Mouse (Mus musculus) right cerebral cortex, postnatal 25 days (tissue): ENCODE results near the gene Gcg.

Experiments
- DNase-seq: peaks from one replicate; pipeline ENCODE4 v3.0.0; 2022

The Gcg gene

DNA sequence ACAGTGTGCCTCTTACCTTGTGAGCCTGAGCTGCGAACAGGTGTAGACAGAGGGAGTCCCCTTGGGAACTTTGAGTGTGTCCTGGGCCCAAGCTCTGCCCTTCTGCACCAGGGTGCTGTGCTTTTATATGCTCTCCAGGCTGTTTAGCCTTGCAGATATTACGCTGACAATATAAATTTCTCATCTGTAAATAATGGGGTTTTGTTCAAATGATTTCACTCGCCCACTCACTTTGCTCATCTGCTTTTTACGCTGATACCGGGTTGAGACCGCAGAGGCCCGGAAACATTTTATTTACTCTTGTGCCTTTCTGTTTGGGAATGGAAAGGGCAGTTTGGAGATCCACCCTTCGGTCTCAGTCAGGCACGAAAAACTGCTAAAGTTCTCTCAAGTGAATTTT is at the start of gene Gcg:
Gene Gcg, minus strand, starts transcription at position 101 of the 400 bp plus-strand sequence.
- no peak for DNase-seq

DNA sequence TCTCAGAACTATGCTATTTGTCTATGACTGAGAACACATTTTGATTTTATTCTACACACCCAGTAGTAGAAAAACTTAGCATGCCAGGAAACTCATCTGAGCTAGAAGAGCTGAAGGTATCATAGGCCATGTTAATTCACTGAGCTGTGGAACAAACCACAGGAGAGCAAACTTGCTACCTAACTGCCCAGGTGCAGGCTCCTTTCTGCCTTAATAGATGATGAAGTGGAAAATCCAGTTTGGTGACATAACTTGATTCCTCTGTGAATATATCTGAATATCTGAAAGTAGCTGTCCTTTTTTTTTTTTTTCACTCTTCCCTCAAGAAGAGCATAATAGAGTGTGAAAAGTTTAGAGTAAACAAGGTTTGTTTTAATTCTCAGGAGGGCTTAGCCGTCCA is 47.6 kb upstream of the Gcg start:
- no peak for DNase-seq

DNA sequence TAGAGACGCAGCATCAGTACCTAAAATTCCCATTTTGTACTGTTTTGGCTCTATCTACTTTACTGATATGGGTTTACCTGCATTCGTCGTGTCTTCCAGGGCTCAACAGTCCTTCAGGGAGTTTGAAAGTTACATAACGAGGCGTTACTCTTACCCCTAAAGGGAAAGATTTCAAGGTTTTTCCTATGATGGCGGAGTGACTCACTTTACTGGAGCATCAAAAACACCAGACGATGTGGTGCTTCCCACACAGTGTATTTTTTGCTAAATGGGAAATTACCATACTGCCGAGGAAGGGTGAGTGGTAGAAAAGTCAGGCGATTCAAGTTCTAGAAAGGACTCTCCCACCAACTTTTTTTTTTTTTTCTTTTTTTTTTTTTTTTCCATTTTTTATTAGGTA is 42.9 kb upstream of the Gcg start:
- DNase-seq, result peak; percentile 40

DNA sequence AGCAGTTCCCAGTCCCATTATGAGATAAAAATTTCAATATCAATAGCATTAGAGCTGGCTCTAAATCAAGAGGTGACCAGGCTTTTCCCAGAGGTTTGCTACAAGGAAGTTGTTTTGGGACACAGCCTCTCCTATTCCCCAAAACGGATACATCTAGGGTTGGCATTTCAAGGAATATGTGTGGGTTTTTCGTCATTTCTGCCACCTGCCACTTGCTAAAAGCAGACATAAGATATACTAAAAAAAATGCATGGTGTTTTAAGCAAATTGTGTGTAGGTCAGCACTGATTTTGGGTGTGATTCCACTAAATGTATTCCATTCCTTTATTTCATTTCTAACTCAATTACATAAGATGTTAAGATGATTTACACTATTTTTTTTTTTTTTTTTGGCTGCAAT is 34.3 kb upstream of the Gcg start:
- DNase-seq, result no peak

DNA sequence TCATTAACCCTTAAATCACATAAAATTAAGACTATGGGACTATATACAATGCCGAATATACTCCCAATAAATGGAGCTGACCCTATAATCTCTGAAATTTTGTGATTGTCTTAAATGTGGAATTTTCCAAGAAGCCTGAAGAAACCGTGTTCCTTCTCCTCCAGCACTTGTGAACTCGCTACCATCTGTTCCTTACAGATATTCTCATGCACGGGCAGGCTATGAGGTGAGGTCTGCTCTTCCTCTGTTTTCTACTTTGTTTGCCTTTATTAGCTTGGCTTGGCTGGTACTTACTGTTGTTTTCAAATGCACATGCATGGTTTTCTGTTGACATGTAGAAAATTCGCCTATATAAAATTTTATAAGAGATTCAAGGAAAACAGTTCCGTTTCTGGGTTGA is 31.0 kb upstream of the Gcg start:
- no peak for DNase-seq

DNA sequence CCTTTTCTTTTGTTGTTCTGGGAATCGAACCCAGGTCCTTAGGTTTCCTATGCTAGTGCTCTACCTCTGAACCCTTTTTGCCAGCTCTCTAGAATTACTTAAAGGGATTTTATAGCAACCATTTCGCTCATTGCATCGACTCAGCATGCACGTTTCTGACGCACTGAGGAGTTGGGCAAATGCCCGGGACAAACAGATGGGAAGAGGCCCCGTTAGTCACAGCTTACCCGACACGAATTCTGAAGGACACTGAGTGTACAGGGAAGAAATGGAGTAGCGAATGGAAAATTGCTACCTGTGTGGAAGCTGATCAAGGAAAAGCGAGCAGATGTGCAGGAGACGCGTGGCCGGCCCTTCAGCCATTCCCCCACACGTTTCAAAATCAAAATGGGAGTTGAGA is 30.0 kb upstream of the Gcg start:
- DNase-seq, result peak; percentile 82

DNA sequence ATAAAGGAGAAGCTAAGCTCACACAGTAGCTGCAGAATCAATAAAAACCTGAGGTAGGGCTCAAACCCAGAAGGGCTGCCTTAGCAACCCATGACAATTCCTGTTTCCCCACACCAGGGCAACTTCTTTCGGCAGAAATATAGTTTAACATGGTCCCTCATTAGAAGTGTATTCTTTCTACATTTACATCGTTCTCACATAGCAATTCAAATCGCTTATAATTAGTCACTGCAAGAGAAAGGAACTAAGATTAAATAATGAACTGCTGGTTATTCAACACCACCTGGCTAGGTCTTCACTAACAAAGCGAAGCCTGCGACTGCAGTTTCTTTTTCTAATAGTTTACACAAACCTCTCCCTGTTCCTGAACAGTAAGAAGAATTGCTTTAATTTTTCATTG is 23.7 kb upstream of the Gcg start:
- no peak for DNase-seq

DNA sequence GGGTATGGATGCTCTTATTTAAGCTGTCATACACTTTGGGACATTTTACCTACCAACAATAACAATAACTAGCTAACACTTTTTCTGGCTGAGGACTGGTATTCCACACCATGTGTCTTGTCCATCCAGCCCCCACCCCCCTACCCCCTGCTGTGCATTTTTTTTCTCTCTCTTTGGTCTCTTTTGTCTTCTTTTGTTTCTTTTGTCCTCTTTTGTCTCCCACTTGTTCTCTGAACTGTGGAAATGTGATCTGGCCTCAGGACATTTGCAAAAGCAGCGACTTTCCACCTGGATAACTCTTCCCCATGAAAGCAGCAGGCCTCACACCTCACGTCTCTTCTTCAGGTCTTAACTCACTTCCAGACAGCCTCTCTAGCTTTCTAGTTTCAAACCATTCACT is 23.0 kb upstream of the Gcg start:
- DNase-seq, result no peak

DNA sequence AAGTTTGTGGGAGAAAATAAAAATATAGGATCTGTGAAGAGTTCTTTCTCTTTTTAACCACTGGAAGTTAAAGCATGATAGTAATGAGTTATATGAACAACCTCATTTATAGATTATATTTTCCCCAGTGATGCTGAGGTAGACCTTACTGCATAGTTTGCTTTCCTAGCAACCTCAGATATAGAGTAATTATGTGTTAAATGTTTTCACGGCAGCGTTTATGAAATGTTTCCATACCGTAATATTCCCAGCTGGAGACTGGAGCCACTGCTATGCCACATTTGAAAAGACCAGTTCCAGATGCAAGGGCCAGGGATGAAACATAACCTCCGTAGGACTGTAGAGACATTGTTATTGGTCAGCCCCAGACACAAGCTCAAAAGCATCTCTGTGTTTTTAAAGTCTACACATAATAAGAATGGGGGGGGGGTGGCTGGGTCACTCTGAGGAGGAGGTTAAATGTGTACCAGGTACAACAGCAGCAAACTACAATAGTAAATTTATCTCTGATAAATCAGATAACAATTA is 20.9 kb upstream of the Gcg start:
- no peak for DNase-seq

DNA sequence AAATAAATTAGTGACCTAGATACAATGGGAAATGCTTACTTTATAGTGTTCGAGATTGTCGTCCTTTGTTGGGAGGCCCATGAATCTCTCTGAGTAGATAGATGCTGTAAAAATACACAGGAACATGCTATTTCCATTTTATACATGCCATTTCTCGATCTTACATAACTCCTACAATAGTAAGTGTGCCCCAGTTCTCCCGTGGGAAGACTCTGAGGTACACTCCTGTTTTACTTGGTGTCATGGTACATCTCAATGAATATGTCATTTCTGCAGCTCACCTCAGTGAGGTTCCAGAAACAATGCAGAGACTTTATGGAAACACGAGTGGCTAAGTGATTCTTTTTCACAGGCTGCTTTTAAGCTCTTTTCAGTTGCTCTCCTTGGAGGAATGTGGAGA is 19.9 kb upstream of the Gcg start:
- no peak for DNase-seq

DNA sequence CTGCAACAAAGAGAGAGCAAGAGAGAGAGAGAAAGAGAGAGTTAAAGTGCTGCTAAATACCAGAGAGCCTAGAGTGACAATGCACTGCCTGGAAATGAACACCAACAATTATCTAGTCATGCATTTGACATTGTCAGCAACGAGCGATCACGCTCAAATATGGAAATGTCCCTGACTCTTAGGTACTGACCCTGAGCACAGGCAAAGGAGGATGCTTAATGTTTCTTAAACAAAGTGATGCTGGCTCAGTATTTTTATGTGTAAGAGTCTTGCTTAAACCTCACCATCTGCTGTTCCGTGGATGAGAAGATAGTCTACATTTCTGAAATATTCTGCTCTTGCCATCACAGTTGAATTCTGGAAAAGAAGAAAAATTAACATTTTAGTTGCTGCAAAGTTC is 19.1 kb upstream of the Gcg start:
- no peak for DNase-seq

DNA sequence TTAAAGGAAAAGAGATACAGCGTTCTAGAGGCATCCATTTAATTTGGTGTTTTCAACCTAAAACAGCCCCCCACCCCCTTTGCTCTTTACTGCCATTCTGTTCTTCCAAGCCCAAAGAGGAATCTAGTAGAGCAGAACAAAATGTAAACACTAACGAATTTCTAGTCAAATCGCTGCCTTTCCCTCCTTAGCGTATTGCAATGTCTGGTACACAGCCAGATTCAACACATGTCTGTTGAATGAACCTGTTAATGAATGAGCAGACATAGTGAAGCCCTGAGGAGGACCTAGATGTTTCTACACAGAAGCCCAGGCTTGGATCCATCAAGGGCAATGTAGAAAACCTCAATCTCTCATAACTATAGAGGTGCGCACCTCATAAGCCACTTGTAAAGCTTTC is 15.4 kb upstream of the Gcg start:
- DNase-seq, result no peak

DNA sequence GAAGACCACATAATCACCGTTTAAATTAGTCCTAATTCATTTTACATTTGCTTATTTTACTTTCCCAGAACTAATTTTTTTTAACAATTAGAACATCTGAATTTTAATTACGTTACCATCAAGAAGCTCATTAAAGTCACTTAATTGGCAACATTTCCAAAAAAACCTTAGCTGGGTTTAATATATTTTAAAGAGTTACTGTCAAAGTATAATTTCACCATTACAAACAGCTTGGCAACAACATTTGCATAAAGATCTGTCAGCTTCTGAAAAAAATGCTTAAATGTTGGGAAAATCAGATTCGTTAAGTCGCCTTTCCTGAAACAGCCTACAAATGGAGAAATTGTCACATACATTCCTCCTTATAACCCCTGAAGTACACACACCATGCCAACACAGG is 14.6 kb upstream of the Gcg start:
- no peak for DNase-seq

DNA sequence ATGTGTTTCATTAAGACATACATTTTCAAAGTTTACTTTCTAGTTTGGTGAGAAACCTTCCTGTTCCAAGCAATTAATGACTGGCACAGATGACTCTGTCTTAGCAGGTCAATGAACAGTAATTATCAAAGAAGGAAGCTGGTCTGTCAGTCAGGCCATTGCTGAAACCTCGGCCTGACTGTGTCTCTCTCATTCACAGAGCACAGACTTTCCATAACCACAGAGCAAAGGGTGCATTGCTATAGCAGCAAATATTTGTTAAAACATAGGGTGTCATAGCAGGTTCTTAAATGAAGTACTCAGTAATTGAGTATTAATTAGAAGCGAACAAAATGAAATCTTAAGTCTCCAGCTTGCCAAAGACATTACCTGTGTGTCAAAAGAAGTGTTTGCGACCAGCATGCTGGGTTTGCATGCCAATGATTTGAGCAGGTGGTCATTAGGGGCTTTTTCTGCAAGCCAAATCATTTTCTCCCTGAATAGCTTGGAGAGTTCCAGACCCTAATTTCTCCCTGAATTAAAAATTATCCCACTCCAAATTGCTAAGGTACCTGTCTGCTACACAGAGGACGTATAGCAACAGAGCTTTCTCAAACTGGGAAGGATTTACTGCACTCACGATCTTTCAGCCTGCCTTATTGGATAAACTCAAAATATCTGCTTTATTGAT is 14.0 kb upstream of the Gcg start:
- DNase-seq, result no peak

DNA sequence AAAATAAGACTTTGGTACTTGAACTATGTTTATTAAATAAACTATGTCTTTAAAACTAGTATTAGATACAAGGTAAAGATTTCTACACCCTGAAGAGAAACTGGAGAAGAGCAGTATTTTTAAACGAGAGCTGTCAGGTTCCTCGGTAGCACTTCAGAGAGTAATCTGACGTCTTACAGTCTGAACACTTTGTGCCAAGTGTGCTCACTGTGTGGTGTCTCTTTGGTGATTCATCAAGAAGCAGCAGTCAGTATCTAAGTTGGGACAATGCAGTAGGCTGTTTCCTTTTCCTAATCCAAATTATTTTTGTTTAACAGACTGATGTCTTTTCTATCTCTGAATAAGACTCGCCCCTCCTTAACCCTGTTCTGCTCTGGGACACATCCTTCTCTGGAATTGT is 12.0 kb upstream of the Gcg start:
- no peak for DNase-seq

DNA sequence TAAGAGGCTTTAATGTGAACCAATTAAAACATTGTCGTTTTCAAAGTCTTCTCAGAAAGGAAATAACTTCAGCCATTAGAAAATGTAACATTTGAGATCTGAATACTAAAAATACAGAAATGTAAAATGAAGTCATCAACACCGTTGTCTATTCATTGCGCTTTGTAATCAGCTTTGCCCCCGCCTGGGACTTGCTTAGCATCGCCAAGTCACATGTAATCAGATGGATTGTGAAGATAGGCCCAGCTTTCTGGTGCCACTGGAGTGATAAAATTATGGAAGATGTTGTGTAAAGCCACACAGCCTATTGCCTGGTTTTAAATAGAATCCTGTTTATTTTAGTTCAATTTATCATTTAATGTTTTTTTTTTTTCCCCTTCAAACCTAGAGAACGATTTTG is 6.4 kb upstream of the Gcg start:
- no peak for DNase-seq

DNA sequence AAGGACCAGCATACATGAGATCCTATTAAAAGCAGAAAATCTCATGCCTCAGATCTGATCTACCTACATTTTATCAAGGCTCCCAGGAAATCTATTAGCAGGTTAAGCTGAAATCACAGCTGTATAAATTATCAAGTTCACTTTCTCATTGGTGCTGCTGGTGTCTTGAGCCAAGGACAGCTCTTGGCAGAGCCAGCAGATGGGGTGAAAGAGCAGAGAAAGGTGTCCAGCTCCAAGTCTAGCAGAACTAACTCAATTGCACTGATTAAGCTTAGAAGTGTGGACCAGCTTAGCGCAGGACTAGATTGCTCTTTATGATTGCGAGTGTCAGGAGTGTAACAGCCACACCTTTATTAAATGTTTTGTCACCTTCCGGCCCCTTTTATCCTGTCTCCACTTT is 1.5 kb upstream of the Gcg start:
- no peak for DNase-seq

DNA sequence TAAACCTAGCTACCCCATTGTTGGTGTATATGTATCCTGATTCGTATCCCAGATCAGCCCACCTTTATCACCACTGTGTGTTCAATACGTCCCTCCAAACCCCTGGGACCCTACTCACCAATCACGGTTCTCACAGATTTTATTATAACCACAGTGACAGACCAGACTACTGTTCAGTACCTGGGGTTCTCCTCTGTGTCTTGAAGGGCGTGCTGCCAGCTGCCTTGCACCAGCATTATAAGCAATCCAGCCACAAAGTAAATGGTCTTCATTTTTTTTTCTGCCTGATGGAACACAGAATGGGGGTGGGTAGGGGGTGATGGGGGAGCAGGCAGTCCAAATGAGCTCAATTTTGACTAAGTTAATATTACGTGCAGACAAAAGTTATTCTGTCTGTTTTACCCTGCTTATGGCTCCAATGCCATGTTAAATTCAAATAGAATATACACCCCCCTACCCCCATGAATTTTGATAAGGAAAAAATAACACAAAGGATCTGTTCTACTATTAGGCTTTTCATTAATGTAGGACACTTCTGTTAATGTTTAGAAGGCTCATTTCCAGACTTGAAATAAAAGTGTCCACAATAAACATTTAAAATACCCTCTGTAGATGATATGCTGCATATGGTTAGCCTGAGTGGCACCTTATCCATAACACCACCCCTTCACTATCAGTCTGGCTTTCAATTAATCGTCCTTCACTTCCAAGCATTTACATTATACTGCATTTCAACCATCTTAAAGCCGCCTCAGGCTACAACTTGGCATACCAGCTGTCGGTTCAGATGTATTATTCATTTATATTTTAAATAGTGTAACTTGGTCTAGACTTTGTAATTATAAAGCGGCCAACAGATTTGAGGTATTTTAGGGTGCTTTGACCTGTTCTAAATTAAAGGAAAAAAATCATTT is 2.9 kb downstream of the Gcg start:
- DNase-seq, result no peak

DNA sequence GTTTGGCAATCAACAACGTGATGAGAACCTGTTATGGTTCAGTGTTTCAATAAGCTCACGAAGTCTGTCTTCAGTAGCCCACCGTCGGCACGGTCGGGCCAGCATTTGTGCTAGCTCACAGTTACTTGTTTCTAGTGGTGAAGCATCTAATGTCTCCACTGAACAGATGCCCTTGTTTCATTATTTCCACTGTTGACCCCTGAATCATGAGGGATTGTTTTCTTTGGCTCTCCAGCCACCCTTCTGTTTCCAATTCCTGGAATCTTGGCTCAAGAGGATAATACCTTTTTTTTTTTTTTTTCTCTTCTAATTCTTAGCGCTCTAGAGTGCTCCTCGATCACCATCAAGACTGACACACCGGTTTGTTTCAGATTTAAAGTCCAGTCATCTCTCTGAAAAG is 13.9 kb downstream of the Gcg start:
- DNase-seq, result no peak

DNA sequence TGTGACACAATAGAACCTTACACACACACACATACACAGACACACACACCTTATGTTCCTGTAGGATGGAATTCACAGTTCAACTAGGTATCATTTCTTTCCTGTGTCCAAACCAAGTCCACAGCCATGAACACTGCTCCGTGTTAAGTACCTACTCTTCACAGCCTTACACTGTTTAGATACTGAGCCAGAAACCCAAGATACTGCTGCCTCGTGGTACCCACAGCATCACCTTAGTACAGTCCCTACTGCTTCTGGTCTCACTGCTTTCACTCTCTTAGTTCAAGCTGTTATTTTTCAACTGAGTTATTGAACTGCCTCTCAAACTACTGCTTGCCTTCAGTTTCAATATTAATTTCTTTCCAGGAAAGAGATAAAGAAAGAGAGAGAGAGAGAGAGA is 20.2 kb downstream of the Gcg start:
- no peak for DNase-seq

DNA sequence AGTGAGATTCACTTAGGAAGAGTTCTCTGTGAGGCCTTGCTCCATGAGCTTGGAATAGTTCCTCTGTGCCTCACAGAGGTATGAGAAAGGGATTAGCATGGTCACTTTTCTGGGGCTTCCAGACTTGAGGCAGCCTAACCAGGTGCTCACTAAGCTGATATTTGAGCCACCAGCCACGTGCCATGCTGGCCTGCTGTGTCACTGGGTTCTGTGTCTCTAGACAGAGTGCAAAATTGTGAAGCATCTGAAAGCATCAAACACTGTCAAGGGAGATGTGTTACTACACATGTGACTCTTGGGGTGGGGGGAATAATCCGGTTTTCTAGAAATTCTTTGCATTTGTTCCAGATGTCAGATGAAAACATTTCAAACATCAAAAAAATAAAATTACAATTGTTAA is 21.3 kb downstream of the Gcg start:
- no peak for DNase-seq

DNA sequence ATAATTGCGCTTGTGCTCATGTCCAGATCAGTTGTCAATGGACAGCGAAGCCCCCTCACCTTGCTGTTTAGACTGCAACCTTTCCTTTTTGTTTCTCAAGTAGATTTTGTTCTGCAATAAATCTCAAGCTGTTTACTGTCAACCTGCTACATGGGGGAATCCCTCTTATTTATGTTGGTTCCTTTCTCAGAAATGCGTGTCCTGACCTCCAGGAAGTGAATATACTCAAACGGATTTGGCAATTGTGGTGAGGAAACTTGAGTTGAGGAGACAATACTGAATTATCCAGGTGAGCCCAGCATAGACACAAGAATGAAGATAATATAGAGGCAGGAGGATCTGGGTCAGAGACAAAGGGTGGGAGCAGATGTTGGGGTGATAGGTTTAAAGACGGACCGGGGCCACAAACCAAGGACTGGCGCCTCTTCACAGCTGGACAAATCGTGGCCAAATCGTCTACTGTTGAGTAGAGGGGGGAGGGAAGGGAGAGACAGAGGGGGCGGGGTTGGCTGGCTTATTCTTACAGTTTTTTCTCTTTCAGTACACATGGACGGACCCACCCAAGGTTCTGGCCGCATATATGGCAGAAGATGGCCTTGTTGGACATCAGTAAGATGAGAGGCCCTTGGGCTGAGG is 22.5 kb downstream of the Gcg start:
- DNase-seq, result no peak

DNA sequence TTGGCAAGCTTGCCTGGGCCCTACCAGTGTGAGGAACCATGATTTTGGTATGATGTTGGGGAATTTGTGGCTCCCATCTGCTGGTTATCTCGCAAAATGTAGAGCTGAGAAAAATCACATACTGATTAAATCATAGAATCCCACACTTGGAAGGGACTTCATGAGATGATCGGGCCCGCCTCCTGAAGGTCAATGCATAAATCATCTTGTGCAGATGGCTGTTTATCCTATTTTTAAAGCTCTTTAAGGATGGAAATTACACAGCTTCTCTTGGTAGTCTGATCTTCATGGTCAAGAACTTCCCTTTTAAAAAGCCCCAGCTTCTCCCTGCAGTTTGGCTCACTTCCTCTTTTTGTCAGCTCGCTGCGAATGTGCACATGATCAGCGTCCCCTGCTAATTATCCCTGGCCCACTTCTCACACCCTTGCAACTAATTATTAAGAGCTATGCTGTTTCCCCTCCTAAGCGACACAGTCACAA is 23.2 kb downstream of the Gcg start:
- DNase-seq, result no peak
